In the genomic region with DNA sequence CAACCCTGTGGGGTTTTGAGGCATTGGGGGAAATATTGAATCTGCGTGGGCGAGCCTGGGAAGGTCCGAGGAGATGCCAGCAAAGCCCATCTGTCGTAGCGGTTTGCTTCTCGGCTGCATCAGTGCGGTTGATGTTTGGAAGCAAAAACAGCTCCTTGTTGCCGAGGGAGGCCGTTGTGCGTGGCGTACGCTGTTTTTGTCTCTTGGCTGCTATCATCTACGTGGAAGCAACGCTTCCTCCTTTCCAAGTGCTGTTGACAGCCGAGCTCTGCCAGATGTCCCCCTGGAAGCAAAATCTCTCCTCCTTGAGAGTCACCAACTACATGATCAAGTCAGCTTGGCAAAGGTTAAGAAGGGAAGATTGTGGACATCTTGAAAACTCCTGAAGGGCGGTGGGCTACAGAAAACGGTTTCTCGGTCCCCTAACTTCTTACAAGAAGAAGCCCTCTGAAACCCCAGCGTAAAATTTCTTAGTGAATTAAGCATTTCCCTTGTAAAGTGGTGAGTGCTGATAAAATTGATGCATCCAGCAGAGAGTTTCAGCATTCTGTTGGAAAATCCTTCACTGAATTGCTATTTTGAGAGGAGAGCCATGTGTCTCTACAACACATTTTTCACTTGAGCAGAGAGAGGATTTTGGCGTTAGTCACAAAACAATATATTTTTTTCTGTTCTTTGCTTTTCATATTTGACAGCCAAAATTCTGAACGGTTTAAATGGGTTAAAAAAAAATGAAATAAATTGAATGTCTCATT, we compare ENCODE assay signal across 12 mouse cellular contexts. TPM values are rescaled to one million over a fixed set of nuclear protein-coding genes. Genes with fewer than 3 reads are reported as not detected.
A peak's percentile ranks its signal among the peaks of the same experiment; 100 is the strongest.
DNase-seq lines count a peak whose midpoint lies in the region; TF ChIP-seq lines count a peak whose summit lies in the region.
"Had no signal": no experiment of that assay in that cellular context is flagged by ENCODE, and none has a peak within 500 bp of the region (broad histone marks: within the 10 kb centered on the region; RNA-seq: fewer than 3 reads in every experiment).

No protein-coding gene starts in this region.

- no peak for TF ChIP-seq CTCF in testis, adult 2 months (IDR thresholded peaks at IDR 0.05; ENCODE audit: control insufficient read depth, insufficient read depth, insufficient replicate concordance, low read depth, low read length)
- TF ChIP-seq CTCF in left cerebral cortex, adult 2 months (IDR thresholded peaks at IDR 0.05): no peak

- no peaks in the 10 kb centered on the region for H3K27me3 ChIP-seq in testis, adult 2 months (ENCODE audit: control insufficient read depth, insufficient read depth, low read length)

- H3K36me3 ChIP-seq in testis, adult 2 months (ENCODE audit: control insufficient read depth, insufficient read depth, low read length): no peaks in the 10 kb centered on the region; the same call in 1 of the 2 replicates
- H3K36me3 ChIP-seq: G1E had no signal

- H3K4me3 ChIP-seq in testis, adult 2 months (ENCODE audit: control insufficient read depth, low read depth, low read length): peak overlapping the region; percentile 27
- H3K4me3 ChIP-seq in left cerebral cortex, adult 2 months: peak overlapping the region; percentile 28; the same call in 1 of the 2 replicates

- no peak overlapping the region for H3K27ac ChIP-seq in testis, adult 2 months (ENCODE audit: control insufficient read depth, insufficient read depth, low read depth, low read length)
- peak overlapping the region; percentile 51 for H3K27ac ChIP-seq in left cerebral cortex, adult 2 months

- no peak for TF ChIP-seq POLR2A in testis, adult 2 months (IDR thresholded peaks at IDR 0.05; ENCODE audit: control insufficient read depth, low read depth, low read length)

- intact Hi-C loops in left cerebral cortex, adult 2 months (cut with DNase I): no loop called here

- DNase-seq in testis, postnatal 14 days (ENCODE audit: low spot score): no peak
- DNase-seq in frontal cortex, adult 2 months (ENCODE audit: extremely low spot score in 1 of 2, low spot score in 1 of 2): peak; percentile 66 to 80
- peak; percentile 51 to 59 for DNase-seq in left cerebral cortex, adult 2 months (ENCODE audit: extremely low spot score in 1 of 2, low spot score in 2 of 2)
- no peak for DNase-seq in c-Kit-positive CD71-positive TER-119-positive erythroid progenitor cells, embryonic 14.5 days (ENCODE audit: low spot score)
- DNase-seq in adrenal gland, postnatal 25 days: no peak
- DNase-seq in ovary, adult 18-20 months (ENCODE audit: low spot score): no peak
- DNase-seq: adrenal gland, postnatal 14 days; thymus, postnatal 25 days had no signal

- no peaks in the 10 kb centered on the region for H3K4me1 ChIP-seq in testis, adult 2 months (ENCODE audit: control insufficient read depth, insufficient read depth, low read length)

RNA-seq across cellular contexts. Expression of a gene that starts 46.8 kb away (rescaled TPM):
- 4.5 and 4.8 TPM in 2 replicates for polyA plus RNA-seq in testis, adult 2 months (2012; rRNA removed)
- polyA plus RNA-seq in frontal cortex, adult 2 months (2012; rRNA removed): not detected in 2 replicates
- total RNA-seq in left cerebral cortex, adult 2 months (2021): not detected
- total RNA-seq in adrenal gland, postnatal 25 days (2021): not detected in 2 replicates
- total RNA-seq: adrenal gland, postnatal 14 days; G1E; neutrophil, adult 5-6 weeks had no signal
- polyA plus RNA-seq: G1E; limb, embryonic 11.5 days had no signal

Comparison
In these comparisons a context has a peak if more than half of its experiments do, and no peak if none do; other contexts are left out.
1. DNase-seq: peak in frontal cortex, adult 2 months (2 of 2) and left cerebral cortex, adult 2 months (2 of 2); none in testis, postnatal 14 days (single experiment), c-Kit-positive CD71-positive TER-119-positive erythroid progenitor cells, embryonic 14.5 days (single experiment), adrenal gland, postnatal 25 days (single experiment) and ovary, adult 18-20 months (single experiment).